Mouse (Mus musculus) kidney, postnatal 0 days (tissue): Measurements from ENCODE around the gene Sgms1. TPM values are rescaled to one million over a fixed set of nuclear protein-coding genes. Genes with fewer than 3 reads are reported as not detected.

Source experiments
- ATAC-seq: fragments of 200-750 bp; cut with Nextera tagmentation; replicated peaks from 2 replicates; pipeline ENCODE4 v1.8.0; 2017; ENCODE audit warnings: low read depth, moderate number of reproducible peaks, moderate TSS enrichment, moderate library complexity; ENCODE audit not compliant: low FRiP score
- DNase-seq: peaks from one replicate; pipeline ENCODE4 v3.0.0-alpha.2; 2016; ENCODE audit warnings: low spot score
- H3K27ac ChIP-seq: fragments of 300-500 bp; sonication (generic); 2 replicates; pipeline ENCODE4 v1.5.1; 2014; ENCODE audit warnings: mild to moderate bottlenecking
- H3K27me3 ChIP-seq: fragments of 300-500 bp; sonication (generic); 2 replicates; pipeline ENCODE4 v1.6.1; 2014; ENCODE audit warnings: low read length, mixed read lengths; ENCODE audit not compliant: insufficient read depth
- H3K36me3 ChIP-seq: fragments of 300-500 bp; sonication (generic); 2 replicates; pipeline ENCODE4 v1.6.1; 2014; ENCODE audit warnings: low read length, mixed read lengths; ENCODE audit not compliant: insufficient read depth
- H3K4me1 ChIP-seq: fragments of 300-500 bp; sonication (generic); replicated peaks from 2 replicates; pipeline ENCODE4 v1.6.1; 2014; ENCODE audit warnings: antibody characterized with exemption, low read length, mixed read lengths; ENCODE audit not compliant: insufficient read depth
- H3K4me2 ChIP-seq: fragments of 300-500 bp; sonication (generic); 2 replicates; pipeline ENCODE4 v1.6.1; 2014; ENCODE audit warnings: mild to moderate bottlenecking, low read length, moderate library complexity, mixed read lengths
- H3K4me3 ChIP-seq: fragments of 300-500 bp; sonication (generic); replicated peaks from 2 replicates; pipeline ENCODE4 v1.5.1; 2014; ENCODE audit warnings: low read depth, low read length
- H3K9ac ChIP-seq: fragments of 300-500 bp; sonication (generic); 2 replicates; pipeline ENCODE4 v1.6.1; 2014; ENCODE audit warnings: low read depth, low read length
- H3K9me3 ChIP-seq: fragments of 300-500 bp; sonication (generic); replicated peaks from 2 replicates; pipeline ENCODE4 v1.6.1; 2016; ENCODE audit warnings: low read length, inconsistent platforms, mixed read lengths
- CTCF ChIP-seq: IDR thresholded peaks from 2 replicates; pipeline ENCODE4 v1.5.1; 2016; ENCODE audit warnings: antibody characterized with exemption, low read depth, mild to moderate bottlenecking, moderate library complexity
- WGBS: fragments of 180-500 bp; shearing (Covaris S2); extraction: QIAGEN DNeasy Blood & Tissue Kit; methylation state at CpG from one replicate; pipeline ENCODE4 v1.1.7; 2014; 5-methylcytosine and 5-hydroxymethylcytosine counted together
- polyA plus RNA-seq: library from polyadenylated mRNA; unstranded; fragments of >200 nt; fragmentation: Nextera tagmentation; extraction: Ambion mirVana; gene quantifications from 2 replicates; pipeline ENCODE4 v1.2.1, GENCODE M21; 2015

The Sgms1 gene
- polyA plus RNA-seq, 1 experiment from 2014 or later, result 42.4 TPM

GRCm38 (mm10) chr19:32377701-32378325, 11.7 kb downstream of the Sgms1 start:
- H3K36me3 ChIP-seq, result no peaks in the 10 kb centered on the region
- H3K9ac ChIP-seq, result no peak overlapping the region
- no peak overlapping the region for H3K4me2 ChIP-seq
- H3K27me3 ChIP-seq, result no peaks in the 10 kb centered on the region
- no peak for TF ChIP-seq CTCF
- 62% methylated on average over 7 of the region's 7 CpGs for WGBS
- H3K4me3 ChIP-seq, result no peak overlapping the region
- peaks cover 14% of the 10 kb centered on the region for H3K4me1 ChIP-seq
- DNase-seq, result no peak
- H3K9me3 ChIP-seq, result no peaks in the 10 kb centered on the region
- ATAC-seq, result no peak; the same call in 1 of the 2 replicates
- no peak overlapping the region for H3K27ac ChIP-seq

GRCm38 (mm10) chr19:32376886-32377535, 12.5 kb downstream of the Sgms1 start:
- Histone ChIP-seq H3K9me3 (no peaks in the 10 kb centered on the region), H3K27ac (0 out of 2 replicates have a peak overlapping the region, but pooled peaks have one; percentile 13), H3K9ac (0 out of 2 replicates have a peak overlapping the region, but pooled peaks have one; percentile 19), H3K4me2 (no peak overlapping the region), H3K36me3 (no peaks in the 10 kb centered on the region), H3K4me1 (peaks cover 14% of the 10 kb centered on the region), H3K27me3 (no peaks in the 10 kb centered on the region), H3K4me3 (no peak overlapping the region)
- DNase-seq (no peak), ATAC-seq (no peak)
- no peak for TF ChIP-seq CTCF
- WGBS, result 47% methylated on average over 7 of the region's 7 CpGs

DNA sequence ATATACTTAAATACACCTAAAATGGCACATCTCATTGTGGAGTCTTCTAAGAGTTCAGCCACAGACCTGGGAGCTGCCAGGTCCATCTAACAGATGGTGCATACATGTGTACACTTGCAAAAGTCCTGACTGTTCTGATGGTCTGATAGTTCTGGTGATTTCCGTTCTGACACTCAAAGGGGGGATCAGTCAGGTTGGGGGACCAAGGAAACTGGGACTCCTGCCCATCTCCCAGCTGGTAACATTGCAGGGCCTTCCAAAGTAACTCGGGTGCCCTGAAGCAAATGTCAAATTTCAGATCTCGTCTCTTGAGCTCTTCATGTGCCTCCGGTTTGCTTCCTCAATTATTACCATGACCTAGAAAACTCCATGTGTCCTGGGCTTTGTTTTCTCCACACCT, 13.5 kb downstream of the Sgms1 start:
- no peak overlapping the region for H3K4me3 ChIP-seq
- no peak for ATAC-seq
- WGBS, result 88% methylated on average over 4 of the region's 4 CpGs
- H3K9me3 ChIP-seq, result no peaks in the 10 kb centered on the region
- no peaks in the 10 kb centered on the region for H3K27me3 ChIP-seq
- no peak for DNase-seq
- H3K27ac ChIP-seq, result no peak overlapping the region
- peaks cover 14% of the 10 kb centered on the region for H3K4me1 ChIP-seq
- no peak overlapping the region for H3K4me2 ChIP-seq
- H3K9ac ChIP-seq, result no peak overlapping the region
- no peak for TF ChIP-seq CTCF
- H3K36me3 ChIP-seq, result no peaks in the 10 kb centered on the region

- no peak overlapping the region for H3K4me2 ChIP-seq
Observed at GRCm38 (mm10) chr19:32375473-32375985, 14.0 kb downstream of the Sgms1 start.

GRCm38 (mm10) chr19:32374751-32375150, 14.8 kb downstream of the Sgms1 start:
- Histone ChIP-seq H3K36me3 (no peaks in the 10 kb centered on the region), H3K4me2 (no peak overlapping the region), H3K4me1 (peaks cover 14% of the 10 kb centered on the region), H3K9ac (no peak overlapping the region), H3K27me3 (no peaks in the 10 kb centered on the region), H3K4me3 (no peak overlapping the region), H3K9me3 (no peaks in the 10 kb centered on the region), H3K27ac (no peak overlapping the region)
- DNase-seq (no peak), ATAC-seq (no peak)
- 91% methylated on average over 10 of the region's 10 CpGs for WGBS
- no peak for TF ChIP-seq CTCF

More at GRCm38 (mm10) chr19:32375473-32375985, 14.0 kb downstream of the Sgms1 start:
- Histone ChIP-seq H3K4me3 (no peak overlapping the region), H3K9me3 (no peaks in the 10 kb centered on the region), H3K27ac (no peak overlapping the region), H3K27me3 (no peaks in the 10 kb centered on the region), H3K9ac (no peak overlapping the region), H3K4me1 (peaks cover 14% of the 10 kb centered on the region), H3K36me3 (no peaks in the 10 kb centered on the region)
- no peak for ATAC-seq
- TF ChIP-seq CTCF, result no peak
- WGBS, result 88% methylated on average over 4 of the region's 4 CpGs
- no peak for DNase-seq

DNA sequence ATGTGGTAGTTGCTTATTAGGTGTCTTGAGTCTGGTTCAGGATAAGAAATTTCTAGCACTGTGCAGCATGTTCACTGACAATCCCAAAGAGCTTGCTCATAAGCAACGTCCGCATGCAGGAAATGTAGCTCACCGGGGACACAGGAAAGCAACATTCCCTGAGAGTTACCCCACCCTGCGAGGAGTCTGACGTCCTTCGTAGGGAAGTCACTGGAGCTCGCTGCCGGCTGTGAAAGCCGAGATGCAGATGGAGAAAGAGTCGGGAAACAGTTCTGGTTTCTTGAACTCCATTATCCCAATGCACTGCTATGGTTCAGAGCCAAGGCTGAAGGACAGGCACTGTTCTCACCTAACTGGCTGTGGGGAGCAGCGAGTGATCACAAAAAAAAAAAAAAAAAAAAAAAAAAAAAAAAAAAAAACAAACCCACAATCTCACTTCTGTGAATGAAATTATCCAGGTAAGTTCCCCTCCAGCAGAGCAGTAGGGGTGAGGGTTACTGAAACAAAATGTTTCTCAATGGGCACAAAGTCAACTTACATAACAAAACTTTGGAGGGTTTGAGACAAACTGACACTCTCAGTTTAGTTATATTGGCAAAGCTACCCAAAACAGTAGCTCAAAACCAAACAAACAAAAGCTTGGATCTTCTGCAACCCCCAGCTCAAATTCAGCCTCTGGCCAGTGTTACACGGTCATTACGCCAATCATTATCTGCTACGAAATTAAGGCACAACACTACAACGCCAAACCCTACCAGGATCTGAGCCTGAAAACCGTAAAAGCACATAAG, 15.5 kb downstream of the Sgms1 start:
- peak; percentile 57 for DNase-seq
- H3K9me3 ChIP-seq, result no peaks in the 10 kb centered on the region

More for the DNA sequence above, 15.5 kb downstream of the Sgms1 start:
- peaks cover 10% of the 10 kb centered on the region for H3K4me1 ChIP-seq
- no peaks in the 10 kb centered on the region for H3K36me3 ChIP-seq
- ATAC-seq, result no peak
- H3K4me3 ChIP-seq, result no peak overlapping the region
- no peak overlapping the region for H3K9ac ChIP-seq
- WGBS, result 33% methylated on average over 16 of the region's 16 CpGs
- no peaks in the 10 kb centered on the region for H3K27me3 ChIP-seq
- no peak overlapping the region for H3K4me2 ChIP-seq
- no peak for TF ChIP-seq CTCF
- H3K27ac ChIP-seq, result no peak overlapping the region
